ENCODE assay signal across 33 mouse cellular contexts in genomic region chr13:94858016-94858575, GRCm38 (mm10). TPM values are rescaled to one million over a fixed set of nuclear protein-coding genes. Genes with fewer than 3 reads are reported as not detected.
A peak's percentile ranks its signal among the peaks of the same experiment; 100 is the strongest.
DNase-seq lines count a peak whose midpoint lies in the region; ATAC-seq and TF ChIP-seq lines count a peak whose summit lies in the region.
"Had no signal": no experiment of that assay in that cellular context is flagged by ENCODE, and none has a peak within 500 bp of the region (broad histone marks: within the 10 kb centered on the region; RNA-seq: fewer than 3 reads in every experiment).

No protein-coding gene starts in this region.

- H3K9me3 ChIP-seq in forebrain, embryonic 11.5 days (ENCODE audit: control insufficient read depth, low read length) = no peaks in the 10 kb centered on the region
- H3K9me3 ChIP-seq in forebrain, embryonic 10.5 days = no peaks in the 10 kb centered on the region
- no peaks in the 10 kb centered on the region for H3K9me3 ChIP-seq in intestine, postnatal 0 days (ENCODE audit: control insufficient read depth)
- no peaks in the 10 kb centered on the region for H3K9me3 ChIP-seq in heart, embryonic 11.5 days (replicated peaks; ENCODE audit: control insufficient read depth, low read length)
- H3K9me3 ChIP-seq: embryonic facial prominence, embryonic 12.5 days; embryonic facial prominence, embryonic 15.5 days; forebrain, embryonic 13.5 days; G1E; heart, embryonic 13.5 days had no signal

- no peaks in the 10 kb centered on the region for H3K4me1 ChIP-seq in forebrain, embryonic 11.5 days (replicated peaks; ENCODE audit: control insufficient read depth, insufficient read depth, low read length)
- peaks cover 12% of the 10 kb centered on the region; the same call in 1 of the 2 replicates for H3K4me1 ChIP-seq in forebrain, embryonic 10.5 days
- H3K4me1 ChIP-seq in intestine, postnatal 0 days (replicated peaks; ENCODE audit: control insufficient read depth, insufficient read depth, low read length) = no peaks in the 10 kb centered on the region
- H3K4me1 ChIP-seq in heart, embryonic 11.5 days (ENCODE audit: control insufficient read depth, insufficient read depth, low read length) = no peaks in the 10 kb centered on the region
- H3K4me1 ChIP-seq: embryonic facial prominence, embryonic 12.5 days; embryonic facial prominence, embryonic 15.5 days; heart, embryonic 13.5 days had no signal

- ATAC-seq in forebrain, embryonic 11.5 days (replicated peaks; ENCODE audit: low FRiP score) = no peak
- peak; percentile 47; the same call in 1 of the 2 replicates for ATAC-seq in intestine, postnatal 0 days
- no peak for ATAC-seq in heart, embryonic 11.5 days (replicated peaks; ENCODE audit: insufficient number of reproducible peaks, low FRiP score, low TSS enrichment)
- ATAC-seq: activated CD4-positive, CD25-positive, alpha-beta regulatory T cell, adult 4 months; forebrain, embryonic 13.5 days; forebrain, embryonic 16.5 days; hindbrain, postnatal 0 days; inflammation-experienced regulatory T-cells, adult 6 months; Patski had no signal

- TF ChIP-seq CTCF in intestine, postnatal 0 days (IDR thresholded peaks at IDR 0.05; ENCODE audit: low read depth) = no peak

- no peak overlapping the region for H3K27ac ChIP-seq in forebrain, embryonic 11.5 days (ENCODE audit: low read depth, low read length)
- no peak overlapping the region for H3K27ac ChIP-seq in forebrain, embryonic 10.5 days
- no peak overlapping the region for H3K27ac ChIP-seq in intestine, postnatal 0 days (ENCODE audit: low read depth, low read length)
- no peak overlapping the region for H3K27ac ChIP-seq in heart, embryonic 11.5 days (ENCODE audit: low read depth, low read length)
- H3K27ac ChIP-seq: embryonic facial prominence, embryonic 12.5 days; embryonic facial prominence, embryonic 15.5 days; forebrain, embryonic 13.5 days; heart, embryonic 13.5 days; hindbrain, embryonic 14.5 days; hindbrain, postnatal 0 days had no signal

- DNase-seq in forebrain, embryonic 11.5 days (ENCODE audit: low spot score) = peak; percentile 33
- DNase-seq in forebrain, embryonic 10.5 days (ENCODE audit: extremely low spot score, low spot score) = no peak
- DNase-seq in ES-CJ7 (ENCODE audit: low read depth, low spot score) (peak; percentile 96), ZHBTc4 (ENCODE audit: low read depth, low spot score) (peak; percentile 93)
- no peak for DNase-seq in left cerebral cortex, postnatal 10 days (ENCODE audit: extremely low spot score in 1 of 2, low spot score in 2 of 2)
- DNase-seq in lung, postnatal 25 days (ENCODE audit: low spot score) = no peak
- DNase-seq: adrenal gland, adult 8-10 months; adrenal gland, postnatal 25 days; cerebellum, adult 18-20 months; cerebellum, adult 9-10 months; cerebellum, postnatal 14 days; gastrocnemius, postnatal 10 days; gastrocnemius, postnatal 36 days; heart, postnatal 14 days; heart, postnatal 4 days; kidney, adult 18-20 months had no signal

- H3K9ac ChIP-seq in forebrain, embryonic 11.5 days (ENCODE audit: low read length) = no peak overlapping the region
- H3K9ac ChIP-seq in intestine, postnatal 0 days (ENCODE audit: low read depth, low read length) = no peak overlapping the region
- no peak overlapping the region for H3K9ac ChIP-seq in heart, embryonic 11.5 days (ENCODE audit: low read depth, low read length)
- H3K9ac ChIP-seq: embryonic facial prominence, embryonic 12.5 days; embryonic facial prominence, embryonic 15.5 days; forebrain, embryonic 13.5 days; heart, embryonic 13.5 days; hindbrain, embryonic 14.5 days had no signal

- H3K27me3 ChIP-seq in forebrain, embryonic 11.5 days (ENCODE audit: control insufficient read depth, insufficient read depth, low read length) = peaks cover 20% of the 10 kb centered on the region
- peaks cover 91% of the 10 kb centered on the region for H3K27me3 ChIP-seq in forebrain, embryonic 10.5 days (ENCODE audit: poor library complexity, severe bottlenecking)
- H3K27me3 ChIP-seq in intestine, postnatal 0 days (replicated peaks; ENCODE audit: control insufficient read depth, insufficient read depth, low read length) = no peaks in the 10 kb centered on the region
- H3K27me3 ChIP-seq in heart, embryonic 11.5 days (ENCODE audit: control insufficient read depth, insufficient read depth, low read length) = peaks cover 7% of the 10 kb centered on the region

- no peak overlapping the region for H3K4me2 ChIP-seq in forebrain, embryonic 11.5 days (ENCODE audit: low read depth, low read length, severe bottlenecking)
- peak overlapping the region; percentile 21; the same call in 1 of the 2 replicates for H3K4me2 ChIP-seq in intestine, postnatal 0 days (replicated peaks; ENCODE audit: low read depth)
- no peak overlapping the region for H3K4me2 ChIP-seq in heart, embryonic 11.5 days
- H3K4me2 ChIP-seq: embryonic facial prominence, embryonic 12.5 days; embryonic facial prominence, embryonic 15.5 days; forebrain, embryonic 13.5 days; heart, embryonic 13.5 days; hindbrain, embryonic 14.5 days had no signal

- no peaks in the 10 kb centered on the region for H3K36me3 ChIP-seq in forebrain, embryonic 11.5 days (ENCODE audit: control insufficient read depth, insufficient read depth, low read length)
- no peaks in the 10 kb centered on the region for H3K36me3 ChIP-seq in forebrain, embryonic 10.5 days (replicated peaks)
- H3K36me3 ChIP-seq in intestine, postnatal 0 days (ENCODE audit: control insufficient read depth, insufficient read depth) = no peaks in the 10 kb centered on the region
- H3K36me3 ChIP-seq in heart, embryonic 11.5 days (ENCODE audit: control insufficient read depth, insufficient read depth, low read length) = no peaks in the 10 kb centered on the region
- H3K36me3 ChIP-seq: embryonic facial prominence, embryonic 12.5 days; embryonic facial prominence, embryonic 15.5 days; G1E; heart, embryonic 13.5 days had no signal

- 54% methylated on average over 8 of the region's 8 CpGs for WGBS in forebrain, embryonic 11.5 days
- WGBS in forebrain, embryonic 10.5 days = 57% methylated on average over 8 of the region's 8 CpGs
- 52% methylated on average over 8 of the region's 8 CpGs for WGBS in intestine, postnatal 0 days
- WGBS in heart, embryonic 11.5 days (ENCODE audit: insufficient replicate concordance) = 69% methylated on average over 8 of the region's 8 CpGs

- H3K4me3 ChIP-seq in forebrain, embryonic 11.5 days (ENCODE audit: low read depth, low read length) = no peak overlapping the region
- H3K4me3 ChIP-seq in forebrain, embryonic 10.5 days = no peak overlapping the region
- no peak overlapping the region for H3K4me3 ChIP-seq in intestine, postnatal 0 days (ENCODE audit: low read depth, low read length)
- no peak overlapping the region for H3K4me3 ChIP-seq in heart, embryonic 11.5 days (ENCODE audit: low read depth, low read length)
- H3K4me3 ChIP-seq: embryonic facial prominence, embryonic 12.5 days; embryonic facial prominence, embryonic 15.5 days; forebrain, embryonic 13.5 days; heart, embryonic 13.5 days had no signal

- intact Hi-C loops in left cerebral cortex, postnatal 10 days (cut with DNase I) = no loop called here

RNA-seq across cellular contexts. Expression of gene Otp, which starts 17.3 kb away (rescaled TPM):
- polyA plus RNA-seq in forebrain, embryonic 11.5 days (2014; fragmentation: Nextera tagmentation; extraction: Ambion mirVana) = 3.3 and 4.4 TPM in 2 replicates
- 0.55 and 1.6 TPM in 2 replicates for polyA plus RNA-seq in forebrain, embryonic 10.5 days (2016; fragmentation: Nextera tagmentation; extraction: Ambion mirVana)
- polyA plus RNA-seq in intestine, postnatal 0 days (2015; fragmentation: Nextera tagmentation; extraction: Ambion mirVana) = not detected in 2 replicates
- not detected in 2 replicates for polyA plus RNA-seq in heart, embryonic 11.5 days (2014; fragmentation: Nextera tagmentation; extraction: Ambion mirVana)
- total RNA-seq in left cerebral cortex, postnatal 10 days (2021) = under 1 TPM; 0.17 to 0.20 TPM
- total RNA-seq: adrenal gland, adult 8-10 months; adrenal gland, postnatal 25 days; common myeloid progenitor, adult 5-6 weeks; G1E; gastrocnemius, adult 18-20 months; gastrocnemius, postnatal 10 days; gastrocnemius, postnatal 36 days; granulocyte monocyte progenitor cell, adult 5-6 weeks; heart, postnatal 14 days; heart, postnatal 4 days had no signal
- polyA plus RNA-seq: activated CD4-positive, CD25-positive, alpha-beta regulatory T cell, adult 4 months; embryonic facial prominence, embryonic 15.5 days; heart, embryonic 13.5 days; heart, embryonic 16.5 days; inflammation-experienced regulatory T-cells, adult 6 months; Patski had no signal

Comparison
In these comparisons a context has a peak if more than half of its experiments do, and no peak if none do; other contexts are left out.
1. DNase-seq: peak in forebrain, embryonic 11.5 days (single experiment), ES-CJ7 (single experiment) and ZHBTc4 (single experiment); none in forebrain, embryonic 10.5 days (single experiment), left cerebral cortex, postnatal 10 days (0 of 2) and lung, postnatal 25 days (single experiment).